Mouse (Mus musculus) heart, embryonic 15.5 days (tissue): ENCODE measurements at regions not wholly inside any gene's neighbourhood (a gene's known extent, or its start where the extent isn't known, plus 50 kb on each side); places are given as distances from the start of the nearest gene placed in this dataset.

Experiments used
- ATAC-seq: fragments of 200-750 bp; cut with Nextera tagmentation; replicated peaks from 2 replicates; pipeline ENCODE4 v1.8.0; 2017; ENCODE audit warnings: low read depth, moderate TSS enrichment; ENCODE audit not compliant: insufficient number of reproducible peaks, insufficient read depth, low FRiP score
- H3K27ac ChIP-seq: fragments of 300-500 bp; sonication (generic); 2 replicates; pipeline ENCODE4 v1.5.1; 2015; ENCODE audit warnings: mild to moderate bottlenecking, inconsistent platforms
- H3K27me3 ChIP-seq: fragments of 300-500 bp; sonication (generic); 2 replicates; pipeline ENCODE4 v1.6.1; 2015; ENCODE audit warnings: inconsistent platforms
- H3K36me3 ChIP-seq: fragments of 300-500 bp; sonication (generic); 2 replicates; pipeline ENCODE4 v1.6.1; 2015; ENCODE audit warnings: mild to moderate bottlenecking, inconsistent platforms
- H3K4me1 ChIP-seq: fragments of 300-500 bp; sonication (generic); replicated peaks from 2 replicates; pipeline ENCODE4 v1.6.1; 2015; ENCODE audit warnings: inconsistent platforms
- H3K4me2 ChIP-seq: fragments of 300-500 bp; sonication (generic); 2 replicates; pipeline ENCODE4 v1.6.1; 2015; ENCODE audit warnings: inconsistent platforms, mild to moderate bottlenecking, moderate library complexity
- H3K4me3 ChIP-seq: fragments of 300-500 bp; sonication (generic); 2 replicates; pipeline ENCODE4 v1.5.1; 2015; ENCODE audit warnings: mild to moderate bottlenecking, inconsistent platforms
- H3K9ac ChIP-seq: fragments of 300-500 bp; sonication (generic); 2 replicates; pipeline ENCODE4 v1.6.1; 2015; ENCODE audit warnings: mild to moderate bottlenecking, inconsistent platforms
- H3K9me3 ChIP-seq: fragments of 300-500 bp; sonication (generic); replicated peaks from 2 replicates; pipeline ENCODE4 v1.6.1; 2016; ENCODE audit warnings: inconsistent platforms
- WGBS: fragments of 180-500 bp; shearing (Covaris S2); methylation state at CpG from one replicate; pipeline ENCODE4 v1.1.7; 2015; ENCODE audit warnings: mixed read lengths; 5-methylcytosine and 5-hydroxymethylcytosine counted together

- ATAC-seq: no peak
- no peaks in the 10 kb centered on the region for H3K27me3 ChIP-seq
- no peak overlapping the region for H3K9ac ChIP-seq
- 81% methylated on average over 17 of the region's 17 CpGs for WGBS
- no peaks in the 10 kb centered on the region for H3K4me1 ChIP-seq
- H3K9me3 ChIP-seq: no peaks in the 10 kb centered on the region
- no peak overlapping the region for H3K4me3 ChIP-seq
- H3K27ac ChIP-seq: no peak overlapping the region
- no peak overlapping the region for H3K4me2 ChIP-seq
- H3K36me3 ChIP-seq: no peaks in the 10 kb centered on the region
These were observed 659.4 kb upstream of the Zeb2 start for GRCm38 (mm10) chr2:45776485-45777135.

GRCm38 (mm10) chr2:45775691-45776090 is 658.5 kb upstream of the Zeb2 start:
- Histone ChIP-seq H3K27ac (no peak overlapping the region), H3K4me1 (no peaks in the 10 kb centered on the region), H3K36me3 (no peaks in the 10 kb centered on the region), H3K9me3 (no peaks in the 10 kb centered on the region), H3K9ac (no peak overlapping the region), H3K4me3 (no peak overlapping the region), H3K27me3 (no peaks in the 10 kb centered on the region), H3K4me2 (no peak overlapping the region)
- WGBS: 81% methylated on average over 4 of the region's 4 CpGs
- no peak for ATAC-seq

- WGBS: 76% methylated on average over 3 of the region's 3 CpGs
- no peak for ATAC-seq
These were observed 657.2 kb upstream of the Zeb2 start for GRCm38 (mm10) chr2:45774416-45774815.

GRCm38 (mm10) chr2:45757176-45757575 is 640.0 kb upstream of the Zeb2 start:
- Histone ChIP-seq H3K4me3 (no peak overlapping the region), H3K27ac (no peak overlapping the region), H3K36me3 (no peaks in the 10 kb centered on the region), H3K27me3 (no peaks in the 10 kb centered on the region), H3K9me3 (no peaks in the 10 kb centered on the region), H3K9ac (no peak overlapping the region), H3K4me1 (no peaks in the 10 kb centered on the region), H3K4me2 (no peak overlapping the region)
- 55% methylated on average over 1 of the region's 1 CpGs for WGBS
- ATAC-seq: no peak

More at GRCm38 (mm10) chr2:45774416-45774815, 657.2 kb upstream of the Zeb2 start:
- Histone ChIP-seq H3K9me3 (no peaks in the 10 kb centered on the region), H3K4me2 (no peak overlapping the region), H3K36me3 (no peaks in the 10 kb centered on the region), H3K27ac (no peak overlapping the region), H3K27me3 (no peaks in the 10 kb centered on the region), H3K4me3 (no peak overlapping the region), H3K4me1 (no peaks in the 10 kb centered on the region), H3K9ac (no peak overlapping the region)

- Histone ChIP-seq H3K36me3 (no peaks in the 10 kb centered on the region), H3K4me3 (no peak overlapping the region), H3K9ac (no peak overlapping the region), H3K9me3 (no peaks in the 10 kb centered on the region), H3K27ac (no peak overlapping the region), H3K4me1 (no peaks in the 10 kb centered on the region), H3K4me2 (no peak overlapping the region), H3K27me3 (no peaks in the 10 kb centered on the region)
- no peak for ATAC-seq
- WGBS: 71% methylated on average over 3 of the region's 3 CpGs
These were observed 639.2 kb upstream of the Zeb2 start for GRCm38 (mm10) chr2:45756395-45756794.

GRCm38 (mm10) chr2:45751746-45752145 is 634.6 kb upstream of the Zeb2 start:
- Histone ChIP-seq H3K9ac (no peak overlapping the region), H3K27me3 (no peaks in the 10 kb centered on the region), H3K4me2 (no peak overlapping the region), H3K4me3 (no peak overlapping the region), H3K9me3 (no peaks in the 10 kb centered on the region), H3K27ac (no peak overlapping the region), H3K4me1 (no peaks in the 10 kb centered on the region), H3K36me3 (no peaks in the 10 kb centered on the region)
- no peak for ATAC-seq
- 55% methylated on average over 2 of the region's 2 CpGs for WGBS

- WGBS: 66% methylated on average over 2 of the region's 2 CpGs
- Histone ChIP-seq H3K27ac (no peak overlapping the region), H3K36me3 (no peaks in the 10 kb centered on the region), H3K9me3 (no peaks in the 10 kb centered on the region), H3K4me1 (no peaks in the 10 kb centered on the region), H3K27me3 (no peaks in the 10 kb centered on the region), H3K4me3 (no peak overlapping the region), H3K9ac (no peak overlapping the region), H3K4me2 (no peak overlapping the region)
- no peak for ATAC-seq
These were observed 632.2 kb upstream of the Zeb2 start for GRCm38 (mm10) chr2:45749379-45749778.

GRCm38 (mm10) chr2:45747263-45748236 is 630.4 kb upstream of the Zeb2 start:
- Histone ChIP-seq H3K4me1 (no peaks in the 10 kb centered on the region), H3K9me3 (no peaks in the 10 kb centered on the region), H3K9ac (no peak overlapping the region), H3K27ac (no peak overlapping the region; the same call in 1 of the 2 replicates), H3K4me2 (no peak overlapping the region), H3K36me3 (no peaks in the 10 kb centered on the region), H3K27me3 (no peaks in the 10 kb centered on the region), H3K4me3 (no peak overlapping the region)
- no peak for ATAC-seq
- WGBS: 67% methylated on average over 7 of the region's 7 CpGs

GRCm38 (mm10) chr2:45746606-45747005 is 629.4 kb upstream of the Zeb2 start:
- Histone ChIP-seq H3K27ac (no peak overlapping the region), H3K9ac (no peak overlapping the region), H3K9me3 (no peaks in the 10 kb centered on the region), H3K36me3 (no peaks in the 10 kb centered on the region), H3K27me3 (no peaks in the 10 kb centered on the region), H3K4me3 (no peak overlapping the region), H3K4me2 (no peak overlapping the region), H3K4me1 (no peaks in the 10 kb centered on the region)
- 79% methylated on average over 4 of the region's 4 CpGs for WGBS
- ATAC-seq: no peak

GRCm38 (mm10) chr2:45736278-45736677 is 619.1 kb upstream of the Zeb2 start:
- no peaks in the 10 kb centered on the region for H3K27me3 ChIP-seq
- H3K4me1 ChIP-seq: no peaks in the 10 kb centered on the region
- no peaks in the 10 kb centered on the region for H3K36me3 ChIP-seq
- H3K9me3 ChIP-seq: no peaks in the 10 kb centered on the region
- H3K9ac ChIP-seq: no peak overlapping the region
- no peak for ATAC-seq
- no peak overlapping the region for H3K4me3 ChIP-seq
- 63% methylated on average over 2 of the region's 2 CpGs for WGBS
- no peak overlapping the region for H3K4me2 ChIP-seq
- no peak overlapping the region for H3K27ac ChIP-seq

GRCm38 (mm10) chr2:45713997-45714396 is 596.8 kb upstream of the Zeb2 start:
- H3K27me3 ChIP-seq: no peaks in the 10 kb centered on the region
- H3K36me3 ChIP-seq: no peaks in the 10 kb centered on the region
- H3K9me3 ChIP-seq: no peaks in the 10 kb centered on the region
- no peak overlapping the region for H3K9ac ChIP-seq
- H3K4me2 ChIP-seq: no peak overlapping the region
- WGBS: 70% methylated on average over 4 of the region's 4 CpGs
- H3K27ac ChIP-seq: no peak overlapping the region
- H3K4me1 ChIP-seq: no peaks in the 10 kb centered on the region
- no peak overlapping the region for H3K4me3 ChIP-seq
- ATAC-seq: no peak
